Mouse (Mus musculus) testis, adult 2 months (tissue): ENCODE data around the gene Dtx2. TPM values are rescaled to one million over a fixed set of nuclear protein-coding genes. Genes with fewer than 3 reads are reported as not detected.

Experiments used
- H3K27ac ChIP-seq: fragments of 200-500 bp; 2 replicates; pipeline ENCODE4 v1.5.1; 2012; ENCODE audit warnings: low read depth, low read length; ENCODE audit not compliant: control insufficient read depth, insufficient read depth
- H3K27me3 ChIP-seq: fragments of 200-500 bp; 2 replicates; pipeline ENCODE4 v1.6.1; 2012; ENCODE audit warnings: mild to moderate bottlenecking, low read length, moderate library complexity; ENCODE audit not compliant: control insufficient read depth, insufficient read depth
- H3K36me3 ChIP-seq: fragments of 200-500 bp; 2 replicates; pipeline ENCODE4 v1.6.1; 2012; ENCODE audit warnings: mild to moderate bottlenecking, low read length; ENCODE audit not compliant: control insufficient read depth, insufficient read depth
- H3K4me1 ChIP-seq: fragments of 200-500 bp; 2 replicates; pipeline ENCODE4 v1.6.1; 2012; ENCODE audit warnings: low read length; ENCODE audit not compliant: control insufficient read depth, insufficient read depth
- H3K4me3 ChIP-seq: fragments of 200-500 bp; 2 replicates; pipeline ENCODE4 v1.5.1; 2012; ENCODE audit warnings: low read depth, mild to moderate bottlenecking, low read length, moderate library complexity, mixed read lengths; ENCODE audit not compliant: control insufficient read depth
- CTCF ChIP-seq: fragments of 200-500 bp; IDR thresholded peaks from 2 replicates; pipeline ENCODE4 v1.5.1; 2012; ENCODE audit warnings: low read depth, mild to moderate bottlenecking, inconsistent platforms, low read length, moderate library complexity; ENCODE audit not compliant: control insufficient read depth, insufficient read depth, insufficient replicate concordance
- POLR2A ChIP-seq: fragments of 200-500 bp; IDR thresholded peaks from 2 replicates; pipeline ENCODE4 v1.6.1; 2012; ENCODE audit warnings: low read depth, mild to moderate bottlenecking, inconsistent platforms, low read length, moderate library complexity; ENCODE audit not compliant: control insufficient read depth
- polyA plus RNA-seq: library from polyadenylated mRNA; depleted of rRNA; stranded (reverse); fragments of >200 nt; gene quantifications from 2 replicates; pipeline ENCODE4 v1.2.3, GENCODE M21; 2012

Dtx2 gene
- polyA plus RNA-seq, 1 experiment = 29.1 TPM

DNA sequence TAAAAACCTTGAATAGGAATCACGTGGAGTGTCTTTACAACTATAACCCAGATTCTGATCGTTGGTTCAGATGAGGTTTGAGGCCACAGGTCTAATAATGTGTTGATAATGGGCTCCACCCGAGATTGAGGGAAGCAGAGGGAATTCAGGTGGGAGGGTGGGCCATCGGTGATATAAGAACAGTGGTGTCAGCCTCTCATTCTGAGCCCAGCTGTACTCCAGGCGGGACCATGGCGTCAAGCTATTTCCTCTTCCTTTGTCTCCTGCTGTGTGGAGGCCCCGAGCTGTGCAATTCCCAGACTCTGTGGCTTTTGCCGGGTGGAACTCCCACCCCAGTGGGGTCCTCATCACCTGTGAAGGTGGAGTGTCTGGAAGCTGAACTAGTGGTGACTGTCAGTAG, 14.7 kb upstream of the Dtx2 start, which contains the start of gene Zp3:
Gene Zp3 (plus strand): TSS at position 196 of the 400 bp plus-strand sequence.
- Histone ChIP-seq H3K27ac (no peak within 1 kb of the TSS), H3K36me3 (no peaks in the 10 kb centered on the region), H3K4me3 (peak within 1 kb of the TSS; percentile 54), H3K4me1 (peaks cover 8% of the 10 kb centered on the region), H3K27me3 (no peaks in the 10 kb centered on the region)
- no peak for TF ChIP-seq POLR2A
- TF ChIP-seq CTCF = no peak

DNA sequence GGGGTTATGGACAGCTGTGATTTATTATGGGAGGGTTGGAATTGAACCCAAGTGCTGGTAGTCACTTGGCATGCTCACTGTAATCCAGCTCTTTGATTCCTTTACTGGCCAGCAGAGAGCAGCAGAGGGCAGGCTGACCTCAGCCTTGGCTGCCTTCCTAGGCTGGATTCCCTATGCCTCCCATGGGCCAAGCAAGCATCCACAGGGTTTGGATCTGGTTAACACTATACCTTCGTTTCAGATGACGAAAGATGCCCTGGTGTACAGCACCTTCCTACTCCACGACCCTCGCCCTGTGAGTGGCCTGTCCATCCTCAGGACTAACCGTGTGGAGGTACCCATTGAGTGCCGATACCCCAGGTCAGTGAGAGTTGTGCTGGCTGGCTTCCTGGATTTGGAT, 12.2 kb upstream of the Dtx2 start:
- Histone ChIP-seq H3K27me3 (no peaks in the 10 kb centered on the region), H3K27ac (no peak overlapping the region), H3K36me3 (no peaks in the 10 kb centered on the region), H3K4me3 (no peak overlapping the region), H3K4me1 (peaks cover 8% of the 10 kb centered on the region)
- TF ChIP-seq POLR2A (no peak), CTCF (peak; percentile 78; the same call in 1 of the 2 replicates)

DNA sequence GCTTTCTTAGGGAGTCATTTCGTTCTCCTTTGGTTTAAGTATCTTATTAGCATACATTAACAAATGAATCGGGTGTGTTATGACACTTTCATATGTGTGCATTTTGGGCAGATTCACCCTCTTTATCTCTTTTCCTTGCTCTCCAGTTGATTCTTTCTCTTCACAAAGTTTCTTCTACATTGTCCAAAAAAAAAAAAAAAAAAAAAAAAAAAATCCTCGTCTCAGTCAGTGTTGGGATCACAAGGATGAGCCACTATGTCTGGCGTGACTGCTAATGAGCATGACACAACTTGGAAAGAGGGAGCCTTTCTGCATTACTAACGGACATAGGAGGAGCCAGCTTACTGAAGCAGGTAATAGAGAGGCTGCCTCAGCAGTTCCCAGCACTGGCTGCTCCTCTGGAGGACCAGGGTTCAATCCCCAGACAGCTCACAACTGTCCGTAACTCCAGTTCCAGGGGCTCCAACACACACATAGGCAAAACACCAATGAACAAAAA, 10.0 kb upstream of the Dtx2 start:
- Histone ChIP-seq H3K27ac (no peak overlapping the region), H3K27me3 (no peaks in the 10 kb centered on the region), H3K4me3 (no peak overlapping the region), H3K36me3 (no peaks in the 10 kb centered on the region), H3K4me1 (peaks cover 5% of the 10 kb centered on the region)
- TF ChIP-seq POLR2A (no peak), CTCF (no peak)

DNA sequence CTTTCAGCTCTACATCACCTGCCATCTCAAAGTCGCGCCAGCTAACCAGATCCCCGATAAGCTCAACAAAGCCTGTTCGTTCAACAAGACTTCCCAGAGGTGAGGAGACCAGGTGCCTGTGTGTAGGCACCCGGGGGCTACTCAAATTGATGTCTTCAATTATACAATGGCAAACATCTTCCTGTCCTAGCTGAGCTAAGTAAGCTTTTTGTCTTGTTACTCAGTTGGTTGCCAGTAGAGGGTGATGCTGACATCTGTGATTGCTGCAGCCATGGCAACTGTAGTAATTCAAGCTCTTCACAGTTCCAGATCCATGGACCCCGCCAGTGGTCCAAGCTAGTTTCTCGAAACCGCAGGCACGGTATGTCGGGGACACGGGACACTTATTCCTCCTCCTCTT, 7.4 kb upstream of the Dtx2 start:
- Histone ChIP-seq H3K4me3 (no peak overlapping the region), H3K27me3 (no peaks in the 10 kb centered on the region), H3K27ac (no peak overlapping the region), H3K4me1 (no peaks in the 10 kb centered on the region), H3K36me3 (no peaks in the 10 kb centered on the region)
- no peak for TF ChIP-seq CTCF
- TF ChIP-seq POLR2A = no peak

DNA sequence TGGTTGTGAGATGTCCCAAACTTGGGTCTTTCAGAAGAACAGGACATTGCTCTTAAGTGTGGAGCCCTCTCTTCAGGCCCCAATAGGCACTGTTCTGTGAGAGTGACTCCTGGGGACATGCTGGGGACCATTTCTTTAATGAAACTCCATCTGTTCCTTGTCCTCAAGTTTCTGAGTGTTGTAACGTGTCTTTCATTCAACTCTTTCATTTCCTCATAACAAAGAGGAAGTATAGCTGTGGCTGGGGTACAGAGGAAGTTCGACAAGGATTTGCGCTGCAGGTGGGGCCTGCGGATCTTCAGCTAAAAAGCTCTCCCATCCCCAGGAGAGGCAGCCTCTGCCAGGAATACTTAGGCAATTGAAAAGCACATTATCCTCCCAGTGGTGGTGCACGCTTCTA, 4.0 kb upstream of the Dtx2 start:
- no peak overlapping the region for H3K27ac ChIP-seq
- TF ChIP-seq CTCF (no peak), POLR2A (no peak)
- peaks cover 4% of the 10 kb centered on the region for H3K4me1 ChIP-seq
- no peaks in the 10 kb centered on the region for H3K36me3 ChIP-seq
- H3K27me3 ChIP-seq = no peaks in the 10 kb centered on the region
- no peak overlapping the region for H3K4me3 ChIP-seq

DNA sequence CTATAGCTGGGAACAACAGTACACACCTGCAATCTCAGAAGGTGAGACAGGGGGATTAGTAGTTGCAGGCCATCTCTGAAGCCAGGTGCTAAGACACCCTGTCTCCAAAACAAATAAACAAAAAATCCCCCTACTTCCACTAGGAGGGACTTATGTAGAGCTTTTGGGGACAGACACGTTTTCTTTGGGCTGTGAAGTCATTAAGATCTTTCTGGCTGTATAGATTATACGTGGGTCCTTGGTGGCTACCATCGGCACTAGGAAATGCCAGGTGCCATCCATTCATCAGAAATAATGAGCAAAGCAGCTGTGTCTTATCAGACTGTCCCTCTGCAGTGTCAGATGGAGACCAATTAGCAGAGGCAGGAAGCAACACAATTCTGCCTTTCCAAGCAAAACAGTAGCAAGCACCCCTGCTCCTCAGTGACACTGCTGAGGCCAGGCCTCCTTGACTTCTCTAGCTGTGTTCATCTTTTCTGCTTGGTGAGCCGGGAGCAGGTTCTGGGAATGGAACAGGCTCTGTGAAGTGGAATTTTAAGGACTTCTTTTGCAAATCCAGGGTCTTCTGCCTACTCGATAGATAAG, 1.1 kb upstream of the Dtx2 start:
- no peaks in the 10 kb centered on the region for H3K27me3 ChIP-seq
- H3K4me1 ChIP-seq = peaks cover 4% of the 10 kb centered on the region
- no peak overlapping the region for H3K27ac ChIP-seq
- H3K4me3 ChIP-seq = no peak overlapping the region
- no peaks in the 10 kb centered on the region for H3K36me3 ChIP-seq
- TF ChIP-seq CTCF = no peak
- no peak for TF ChIP-seq POLR2A

DNA sequence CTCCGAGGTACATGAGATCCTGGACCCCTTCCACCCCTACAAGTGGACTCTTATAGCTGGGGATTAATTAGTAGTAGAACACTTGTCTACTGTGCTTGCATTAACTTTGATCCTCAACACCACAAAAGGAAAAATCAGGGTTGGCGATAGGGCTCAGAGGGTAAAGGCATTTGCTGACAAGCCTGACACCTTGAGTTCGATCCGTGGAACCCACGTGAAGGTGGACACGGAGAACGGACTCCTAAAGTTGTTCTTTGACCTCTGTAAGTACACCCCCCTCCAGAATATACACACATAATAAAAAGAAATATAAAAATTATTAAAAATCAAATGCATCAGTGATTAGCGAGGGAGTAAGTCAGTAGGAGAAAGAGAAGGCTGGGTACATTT, 270 bp upstream of the Dtx2 start:
- Histone ChIP-seq H3K36me3 (no peaks in the 10 kb centered on the region; the same call in 1 of the 2 replicates), H3K27me3 (no peaks in the 10 kb centered on the region), H3K4me1 (peaks cover 4% of the 10 kb centered on the region), H3K4me3 (no peak overlapping the region; the same call in 1 of the 2 replicates), H3K27ac (no peak overlapping the region)
- TF ChIP-seq POLR2A (no peak), CTCF (no peak)

DNA sequence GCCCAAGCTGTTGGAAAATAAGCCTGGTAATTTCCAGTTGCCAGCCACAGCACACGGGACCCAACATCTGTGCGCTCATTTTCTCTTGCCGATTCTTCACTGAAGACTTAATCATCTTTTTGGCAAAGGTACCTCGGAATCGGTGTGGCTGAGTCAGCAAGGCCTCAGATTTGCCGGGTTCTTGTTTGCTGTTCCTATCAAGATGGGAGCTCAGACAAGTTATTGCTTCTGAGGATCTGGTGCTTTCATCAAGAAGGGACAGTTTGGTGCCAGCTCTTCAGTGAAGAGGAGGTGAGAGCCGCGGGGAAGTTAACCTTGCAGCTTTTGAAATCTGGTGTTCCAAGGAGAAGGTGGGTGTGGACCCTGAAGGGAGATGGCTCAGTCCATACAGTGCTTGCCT, 1.6 kb downstream of the Dtx2 start:
- Histone ChIP-seq H3K27me3 (no peaks in the 10 kb centered on the region), H3K4me3 (no peak overlapping the region), H3K27ac (no peak overlapping the region), H3K4me1 (peaks cover 4% of the 10 kb centered on the region), H3K36me3 (no peaks in the 10 kb centered on the region; the same call in 1 of the 2 replicates)
- TF ChIP-seq CTCF = no peak
- TF ChIP-seq POLR2A = no peak
